Comparison of ENCODE assay signal across 9 mouse cellular contexts in the genomic region with DNA sequence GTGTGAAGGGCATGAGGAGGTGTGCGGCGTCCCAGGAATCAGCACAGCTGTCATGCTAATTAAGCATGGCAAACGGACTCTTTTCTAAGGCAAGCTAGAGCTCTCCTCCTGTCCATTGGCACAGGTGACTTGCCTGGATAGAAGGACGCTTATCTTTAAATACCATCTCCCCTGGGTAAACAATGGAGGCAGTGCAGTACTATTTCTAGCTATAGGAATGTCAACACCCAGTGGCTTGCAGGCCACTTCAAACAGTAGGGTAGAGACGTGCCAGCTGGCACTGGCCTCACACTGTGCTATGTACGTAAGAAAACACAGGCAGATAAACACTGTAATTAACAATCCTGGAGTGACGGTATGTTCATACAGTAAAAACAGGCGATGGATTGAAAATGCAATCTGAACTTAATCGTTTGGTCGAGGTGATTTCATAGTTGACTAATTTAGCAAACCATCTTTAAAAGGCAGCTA. TPM values are rescaled to one million over a fixed set of nuclear protein-coding genes. Genes with fewer than 3 reads are reported as not detected.
DNase-seq lines count a peak whose midpoint lies in the region; ATAC-seq and TF ChIP-seq lines count a peak whose summit lies in the region.
"Had no signal": no experiment of that assay in that cellular context is flagged by ENCODE, and none has a peak within 500 bp of the region (broad histone marks: within the 10 kb centered on the region; RNA-seq: fewer than 3 reads in every experiment).

No protein-coding gene starts in this region.

- DNase-seq in hindbrain, embryonic 11.5 days (ENCODE audit: low spot score) = no peak
- peak; percentile 55 for DNase-seq in forebrain, embryonic 14.5 days (ENCODE audit: low spot score)
- peak; percentile 13 to 31 for DNase-seq in kidney, adult 8-10 months
- no peak for DNase-seq in thymus, adult 2 months
- no peak for DNase-seq in retina, embryonic 14.5 days (ENCODE audit: low spot score)

- no peak overlapping the region for H3K4me3 ChIP-seq in hindbrain, embryonic 13.5 days
- H3K4me3 ChIP-seq in hindbrain, embryonic 11.5 days (ENCODE audit: low read depth, low read length) = no peak overlapping the region
- H3K4me3 ChIP-seq in forebrain, embryonic 14.5 days (ENCODE audit: low read depth, low read length) = no peak overlapping the region
- no peak overlapping the region for H3K4me3 ChIP-seq in midbrain, embryonic 15.5 days
- no peak overlapping the region for H3K4me3 ChIP-seq in thymus, adult 2 months (ENCODE audit: control insufficient read depth, insufficient read depth, low read length)

- ATAC-seq in hindbrain, embryonic 13.5 days (ENCODE audit: low FRiP score) = peak; percentile 86
- ATAC-seq in hindbrain, embryonic 11.5 days (ENCODE audit: low FRiP score) = no peak
- peak; percentile 73; the same call in 1 of the 2 replicates for ATAC-seq in forebrain, embryonic 14.5 days
- ATAC-seq in midbrain, embryonic 15.5 days (replicated peaks) = peak; percentile 74
- no peak for ATAC-seq in inflammation-experienced regulatory T-cells, adult 6 months

- H3K9ac ChIP-seq in hindbrain, embryonic 13.5 days = no peak overlapping the region
- no peak overlapping the region for H3K9ac ChIP-seq in hindbrain, embryonic 11.5 days (ENCODE audit: low read depth, low read length)
- no peak overlapping the region for H3K9ac ChIP-seq in forebrain, embryonic 14.5 days (ENCODE audit: low read length)
- H3K9ac ChIP-seq in midbrain, embryonic 15.5 days = no peak overlapping the region

- H3K4me2 ChIP-seq in hindbrain, embryonic 13.5 days = no peak overlapping the region
- no peak overlapping the region for H3K4me2 ChIP-seq in hindbrain, embryonic 11.5 days (replicated peaks; ENCODE audit: low read depth, low read length)
- H3K4me2 ChIP-seq in forebrain, embryonic 14.5 days (ENCODE audit: low read length) = no peak overlapping the region
- no peak overlapping the region for H3K4me2 ChIP-seq in midbrain, embryonic 15.5 days

- no peaks in the 10 kb centered on the region for H3K27me3 ChIP-seq in hindbrain, embryonic 13.5 days
- no peaks in the 10 kb centered on the region for H3K27me3 ChIP-seq in hindbrain, embryonic 11.5 days (ENCODE audit: control insufficient read depth, insufficient read depth, low read length)
- no peaks in the 10 kb centered on the region for H3K27me3 ChIP-seq in forebrain, embryonic 14.5 days (replicated peaks; ENCODE audit: control insufficient read depth, insufficient read depth, low read length)
- H3K27me3 ChIP-seq in midbrain, embryonic 15.5 days (replicated peaks) = no peaks in the 10 kb centered on the region
- no peaks in the 10 kb centered on the region for H3K27me3 ChIP-seq in thymus, adult 2 months (ENCODE audit: control insufficient read depth, insufficient read depth, low read length)

- TF ChIP-seq CTCF in thymus, adult 2 months (IDR thresholded peaks at IDR 0.05; ENCODE audit: borderline replicate concordance, control insufficient read depth, extremely low read depth, insufficient read depth, low read length, poor library complexity) = no peak

- no peak for TF ChIP-seq POLR2A in thymus, adult 2 months (IDR thresholded peaks at IDR 0.05; ENCODE audit: control insufficient read depth, extremely low read depth, insufficient read depth, low read length, poor library complexity)

- no peaks in the 10 kb centered on the region for H3K36me3 ChIP-seq in hindbrain, embryonic 13.5 days
- H3K36me3 ChIP-seq in hindbrain, embryonic 11.5 days (ENCODE audit: control insufficient read depth, insufficient read depth, low read length) = no peaks in the 10 kb centered on the region
- no peaks in the 10 kb centered on the region for H3K36me3 ChIP-seq in forebrain, embryonic 14.5 days (ENCODE audit: control insufficient read depth, insufficient read depth, low read length)
- no peaks in the 10 kb centered on the region for H3K36me3 ChIP-seq in midbrain, embryonic 15.5 days (replicated peaks)
- no peaks in the 10 kb centered on the region for H3K36me3 ChIP-seq in thymus, adult 2 months (ENCODE audit: control insufficient read depth, insufficient read depth, low read length)

- H3K9me3 ChIP-seq in hindbrain, embryonic 13.5 days = no peaks in the 10 kb centered on the region
- H3K9me3 ChIP-seq in hindbrain, embryonic 11.5 days (ENCODE audit: control insufficient read depth, low read length) = no peaks in the 10 kb centered on the region
- no peaks in the 10 kb centered on the region for H3K9me3 ChIP-seq in forebrain, embryonic 14.5 days (replicated peaks; ENCODE audit: control insufficient read depth, low read length)
- H3K9me3 ChIP-seq in midbrain, embryonic 15.5 days = no peaks in the 10 kb centered on the region

- 44% methylated on average over 10 of the region's 10 CpGs for WGBS in hindbrain, embryonic 13.5 days
- 55% methylated on average over 10 of the region's 10 CpGs for WGBS in hindbrain, embryonic 11.5 days
- 25% methylated on average over 10 of the region's 10 CpGs for WGBS in forebrain, embryonic 14.5 days
- WGBS in midbrain, embryonic 15.5 days = 42% methylated on average over 10 of the region's 10 CpGs
- WGBS in thymus, adult 2 months = 70% methylated on average over 10 of the region's 10 CpGs

- H3K4me1 ChIP-seq in hindbrain, embryonic 13.5 days (replicated peaks) = 0 out of 2 replicates have a peak, but pooled peaks cover 4% of the 10 kb centered on the region
- no peaks in the 10 kb centered on the region for H3K4me1 ChIP-seq in hindbrain, embryonic 11.5 days (replicated peaks; ENCODE audit: control insufficient read depth, insufficient read depth, low read length)
- peaks cover 8% of the 10 kb centered on the region for H3K4me1 ChIP-seq in forebrain, embryonic 14.5 days (ENCODE audit: control insufficient read depth, insufficient read depth, low read length)
- H3K4me1 ChIP-seq in midbrain, embryonic 15.5 days = 0 out of 2 replicates have a peak, but pooled peaks cover 3% of the 10 kb centered on the region
- no peaks in the 10 kb centered on the region for H3K4me1 ChIP-seq in thymus, adult 2 months (replicated peaks; ENCODE audit: control insufficient read depth, insufficient read depth, low read length)

- peak overlapping the region; percentile 36; the same call in 1 of the 2 replicates for H3K27ac ChIP-seq in hindbrain, embryonic 13.5 days
- H3K27ac ChIP-seq in hindbrain, embryonic 11.5 days (ENCODE audit: low read depth, low read length) = no peak overlapping the region
- H3K27ac ChIP-seq in forebrain, embryonic 14.5 days (ENCODE audit: low read depth, low read length) = no peak overlapping the region
- peak overlapping the region; percentile 26; the same call in 1 of the 2 replicates for H3K27ac ChIP-seq in midbrain, embryonic 15.5 days
- no peak overlapping the region for H3K27ac ChIP-seq in thymus, adult 2 months (ENCODE audit: control insufficient read depth, insufficient read depth, low read length)

RNA-seq across cellular contexts. Expression of a gene that starts 28.2 kb away (rescaled TPM):
- polyA plus RNA-seq in hindbrain, embryonic 13.5 days (2015; fragmentation: Nextera tagmentation; extraction: Ambion mirVana) = 0.19 TPM in 1 of 2 replicates, not detected in the other
- polyA plus RNA-seq in hindbrain, embryonic 11.5 days (2014; fragmentation: Nextera tagmentation; extraction: Ambion mirVana) = not detected in 2 replicates
- polyA plus RNA-seq in forebrain, embryonic 14.5 days (2014; fragmentation: Nextera tagmentation; extraction: Ambion mirVana) = not detected in 2 replicates
- polyA plus RNA-seq in midbrain, embryonic 15.5 days (2015; fragmentation: Nextera tagmentation; extraction: Ambion mirVana) = not detected in 2 replicates
- polyA plus RNA-seq in thymus, adult 2 months (2012; rRNA removed) = 0.09 and 0.14 TPM in 2 replicates
- polyA plus RNA-seq in inflammation-experienced regulatory T-cells, adult 6 months (2017; shearing (Covaris generic)) = not detected
- polyA plus RNA-seq: embryonic facial prominence, embryonic 11.5 days had no signal

Comparison
In these comparisons a context has a peak if more than half of its experiments do, and no peak if none do; other contexts are left out.
1. ATAC-seq: peak in hindbrain, embryonic 13.5 days (single experiment), forebrain, embryonic 14.5 days (single experiment) and midbrain, embryonic 15.5 days (single experiment); none in hindbrain, embryonic 11.5 days (single experiment) and inflammation-experienced regulatory T-cells, adult 6 months (single experiment).
2. H3K27ac ChIP-seq: peak in hindbrain, embryonic 13.5 days (single experiment) and midbrain, embryonic 15.5 days (single experiment); none in hindbrain, embryonic 11.5 days (single experiment), forebrain, embryonic 14.5 days (single experiment) and thymus, adult 2 months (single experiment).
3. DNase-seq: peak in forebrain, embryonic 14.5 days (single experiment) and kidney, adult 8-10 months (2 of 2); none in hindbrain, embryonic 11.5 days (single experiment), thymus, adult 2 months (single experiment) and retina, embryonic 14.5 days (single experiment).